Mouse (Mus musculus): ENCODE results near the gene 4931409K22Rik. TPM values are rescaled to one million over a fixed set of nuclear protein-coding genes. Genes with fewer than 3 reads are reported as not detected.
A peak's percentile ranks its signal among the peaks of the same experiment; 100 is the strongest.

4931409K22Rik gene
- polyA plus RNA-seq, 1 experiment from 2014 or later, result not detected

DNA sequence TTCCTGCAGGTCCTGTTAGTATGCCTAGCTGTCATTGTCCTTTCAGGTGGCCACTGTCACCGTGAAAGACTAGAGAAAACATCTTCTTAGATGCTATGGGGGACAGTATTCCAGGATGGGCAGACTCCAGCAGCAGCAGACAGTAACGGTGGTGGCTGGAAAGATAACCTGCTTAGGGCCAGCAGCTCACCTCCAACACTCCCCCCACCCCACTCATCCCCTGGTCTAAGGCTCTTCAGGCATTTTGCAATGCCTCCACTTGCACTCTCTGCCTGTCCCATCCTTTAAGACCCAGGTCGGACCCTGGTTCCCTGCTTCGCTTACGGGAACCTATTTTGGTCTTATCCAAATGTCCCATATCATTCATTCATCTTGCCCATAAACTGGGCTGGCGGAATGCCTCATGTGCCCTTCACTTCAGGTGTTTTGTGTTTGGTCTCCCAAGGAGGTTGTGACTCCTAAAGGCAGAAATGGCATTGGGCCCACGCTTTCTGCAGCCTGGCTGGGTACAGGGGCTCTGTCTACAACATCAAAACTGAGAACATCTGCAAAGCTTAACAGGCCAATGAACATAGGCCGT lies 46.9 kb upstream of the 4931409K22Rik start:
- Histone ChIP-seq H3K9me3 (ENCODE audit: control insufficient read depth) (no peaks in the 10 kb centered on the region), H3K4me3 (ENCODE audit: low read depth, low read length) (peak overlapping the region; percentile 62; the same call in 1 of the 2 replicates), H3K4me1 (replicated peaks; ENCODE audit: control insufficient read depth, insufficient read depth, low read length) (0 out of 2 replicates have a peak, but pooled peaks cover 3% of the 10 kb centered on the region), H3K27ac (ENCODE audit: low read depth, low read length) (peak overlapping the region; percentile 35; the same call in 1 of the 2 replicates), H3K4me2 (replicated peaks; ENCODE audit: low read depth) (peak overlapping the region; percentile 96), H3K36me3 (ENCODE audit: control insufficient read depth, insufficient read depth) (no peaks in the 10 kb centered on the region), H3K9ac (ENCODE audit: low read depth, low read length) (no peak overlapping the region), H3K27me3 (replicated peaks; ENCODE audit: control insufficient read depth, insufficient read depth, low read length) (peaks cover 24% of the 10 kb centered on the region)
- TF ChIP-seq CTCF (IDR thresholded peaks at IDR 0.05; ENCODE audit: low read depth), result no peak
- ATAC-seq, result no peak
- WGBS, result 65% methylated on average over 8 of the region's 8 CpGs

DNA sequence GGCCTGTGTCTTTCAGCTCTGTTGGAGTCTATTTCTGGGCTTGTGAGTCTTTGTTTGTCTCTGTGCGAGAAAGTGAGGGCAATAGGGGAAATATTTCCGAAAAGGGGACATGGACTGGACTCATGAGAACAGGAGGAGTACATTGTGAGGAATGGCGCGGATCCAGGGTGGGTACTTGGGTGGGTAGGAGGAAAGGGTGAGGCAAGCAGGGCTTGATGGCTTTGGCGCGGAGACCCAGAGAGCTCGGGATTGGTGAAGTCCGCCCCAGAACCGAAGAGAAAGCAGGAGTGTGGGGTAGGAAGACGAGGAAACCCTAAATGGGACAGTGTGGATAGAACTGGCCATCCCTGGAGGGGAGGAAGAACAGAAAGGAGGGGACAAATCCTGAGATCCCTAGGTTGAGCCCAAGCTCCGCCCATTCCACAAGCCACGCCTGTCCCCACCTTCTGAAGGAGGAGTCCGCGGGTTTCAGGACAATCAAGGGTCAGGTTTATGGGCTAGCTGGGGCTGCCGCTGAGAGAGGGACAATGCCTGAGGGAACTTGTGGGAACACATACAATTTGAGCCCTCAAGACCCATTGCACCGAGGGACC lies 46.2 kb upstream of the 4931409K22Rik start:
- H3K36me3 ChIP-seq (ENCODE audit: control insufficient read depth, insufficient read depth), result no peaks in the 10 kb centered on the region
- 1% methylated on average over 16 of the region's 16 CpGs for WGBS
- peaks cover 28% of the 10 kb centered on the region for H3K27me3 ChIP-seq (replicated peaks; ENCODE audit: control insufficient read depth, insufficient read depth, low read length)
- H3K4me3 ChIP-seq (ENCODE audit: low read depth, low read length), result peak overlapping the region; percentile 62
- no peak for TF ChIP-seq CTCF (IDR thresholded peaks at IDR 0.05; ENCODE audit: low read depth)
- peak overlapping the region; percentile 89 for H3K27ac ChIP-seq (ENCODE audit: low read depth, low read length)
- H3K9me3 ChIP-seq (ENCODE audit: control insufficient read depth), result no peaks in the 10 kb centered on the region
- no peak overlapping the region; the same call in 1 of the 2 replicates for H3K9ac ChIP-seq (ENCODE audit: low read depth, low read length)
- H3K4me1 ChIP-seq (replicated peaks; ENCODE audit: control insufficient read depth, insufficient read depth, low read length), result peaks cover 3% of the 10 kb centered on the region; the same call in 1 of the 2 replicates
- peak; percentile 56 for ATAC-seq
- H3K4me2 ChIP-seq (replicated peaks; ENCODE audit: low read depth), result peak overlapping the region; percentile 96

GRCm38 (mm10) chr5:24601911-24602750 lies 45.5 kb upstream of the 4931409K22Rik start:
- H3K4me1 ChIP-seq (replicated peaks; ENCODE audit: control insufficient read depth, insufficient read depth, low read length), result peaks cover 3% of the 10 kb centered on the region; the same call in 1 of the 2 replicates
- H3K27ac ChIP-seq (ENCODE audit: low read depth, low read length), result peak overlapping the region; percentile 89
- peak overlapping the region; percentile 62 for H3K4me3 ChIP-seq (ENCODE audit: low read depth, low read length)
- no peak for TF ChIP-seq CTCF (IDR thresholded peaks at IDR 0.05; ENCODE audit: low read depth)
- no peaks in the 10 kb centered on the region for H3K36me3 ChIP-seq (ENCODE audit: control insufficient read depth, insufficient read depth)
- peaks cover 28% of the 10 kb centered on the region for H3K27me3 ChIP-seq (replicated peaks; ENCODE audit: control insufficient read depth, insufficient read depth, low read length)
- H3K4me2 ChIP-seq (replicated peaks; ENCODE audit: low read depth), result peak overlapping the region; percentile 96
- ATAC-seq, result peak; percentile 40
- H3K9ac ChIP-seq (ENCODE audit: low read depth, low read length), result peak overlapping the region; percentile 62
- under 1% methylated on average over 72 of the region's 73 CpGs for WGBS
- no peaks in the 10 kb centered on the region for H3K9me3 ChIP-seq (ENCODE audit: control insufficient read depth)

- Histone ChIP-seq H3K4me2 (replicated peaks; ENCODE audit: low read depth) (peak overlapping the region; percentile 96), H3K4me1 (replicated peaks; ENCODE audit: control insufficient read depth, insufficient read depth, low read length) (peaks cover 3% of the 10 kb centered on the region; the same call in 1 of the 2 replicates), H3K36me3 (ENCODE audit: control insufficient read depth, insufficient read depth) (no peaks in the 10 kb centered on the region), H3K27me3 (replicated peaks; ENCODE audit: control insufficient read depth, insufficient read depth, low read length) (peaks cover 28% of the 10 kb centered on the region), H3K27ac (ENCODE audit: low read depth, low read length) (peak overlapping the region; percentile 89; the same call in 1 of the 2 replicates), H3K9me3 (ENCODE audit: control insufficient read depth) (no peaks in the 10 kb centered on the region), H3K4me3 (ENCODE audit: low read depth, low read length) (peak overlapping the region; percentile 62), H3K9ac (ENCODE audit: low read depth, low read length) (peak overlapping the region; percentile 62)
- 4% methylated on average over 30 of the region's 33 CpGs for WGBS
- TF ChIP-seq CTCF (IDR thresholded peaks at IDR 0.05; ENCODE audit: low read depth), result no peak
- ATAC-seq, result no peak
Observed at GRCm38 (mm10) chr5:24601071-24601835, 44.6 kb upstream of the 4931409K22Rik start.

DNA sequence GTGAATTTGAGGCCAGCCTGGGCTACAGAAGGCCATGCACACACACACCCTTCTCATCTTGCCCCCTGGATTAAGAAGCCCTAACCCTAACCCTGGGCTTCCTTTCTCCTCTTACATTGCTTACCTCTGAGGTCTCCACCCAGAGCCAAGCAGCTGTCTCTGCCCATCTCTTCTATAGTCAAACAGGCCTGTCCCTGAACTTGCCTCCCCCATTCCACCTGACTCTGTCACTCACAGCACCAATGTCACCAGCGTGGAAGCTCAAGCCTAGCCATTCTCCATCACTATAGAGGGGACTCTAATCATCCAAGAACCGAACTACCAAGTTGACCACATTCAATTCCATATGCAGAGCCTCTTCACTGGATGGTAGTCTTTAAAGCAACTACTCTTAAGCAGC lies 43.6 kb upstream of the 4931409K22Rik start:
- no peak overlapping the region for H3K9ac ChIP-seq (ENCODE audit: low read depth, low read length)
- H3K27me3 ChIP-seq (replicated peaks; ENCODE audit: control insufficient read depth, insufficient read depth, low read length), result peaks cover 28% of the 10 kb centered on the region
- H3K9me3 ChIP-seq (ENCODE audit: control insufficient read depth), result no peaks in the 10 kb centered on the region
- H3K27ac ChIP-seq (ENCODE audit: low read depth, low read length), result no peak overlapping the region
- no peak for TF ChIP-seq CTCF (IDR thresholded peaks at IDR 0.05; ENCODE audit: low read depth)
- peaks cover 3% of the 10 kb centered on the region; the same call in 1 of the 2 replicates for H3K4me1 ChIP-seq (replicated peaks; ENCODE audit: control insufficient read depth, insufficient read depth, low read length)
- H3K36me3 ChIP-seq (ENCODE audit: control insufficient read depth, insufficient read depth), result no peaks in the 10 kb centered on the region
- ATAC-seq, result no peak
- no peak overlapping the region for H3K4me2 ChIP-seq (replicated peaks; ENCODE audit: low read depth)
- H3K4me3 ChIP-seq (ENCODE audit: low read depth, low read length), result no peak overlapping the region
- 82% methylated on average over 2 of the region's 2 CpGs for WGBS
